Mouse (Mus musculus) heart, adult 11 months (tissue): ENCODE measurements at regions not wholly inside any gene's neighbourhood (a gene's known extent, or its start where the extent isn't known, plus 50 kb on each side); places are given as distances from the start of the nearest gene placed in this dataset.

ENCODE experiments used
- DNase-seq: peaks from one replicate; pipeline ENCODE4 v3.0.0; 2022

DNA sequence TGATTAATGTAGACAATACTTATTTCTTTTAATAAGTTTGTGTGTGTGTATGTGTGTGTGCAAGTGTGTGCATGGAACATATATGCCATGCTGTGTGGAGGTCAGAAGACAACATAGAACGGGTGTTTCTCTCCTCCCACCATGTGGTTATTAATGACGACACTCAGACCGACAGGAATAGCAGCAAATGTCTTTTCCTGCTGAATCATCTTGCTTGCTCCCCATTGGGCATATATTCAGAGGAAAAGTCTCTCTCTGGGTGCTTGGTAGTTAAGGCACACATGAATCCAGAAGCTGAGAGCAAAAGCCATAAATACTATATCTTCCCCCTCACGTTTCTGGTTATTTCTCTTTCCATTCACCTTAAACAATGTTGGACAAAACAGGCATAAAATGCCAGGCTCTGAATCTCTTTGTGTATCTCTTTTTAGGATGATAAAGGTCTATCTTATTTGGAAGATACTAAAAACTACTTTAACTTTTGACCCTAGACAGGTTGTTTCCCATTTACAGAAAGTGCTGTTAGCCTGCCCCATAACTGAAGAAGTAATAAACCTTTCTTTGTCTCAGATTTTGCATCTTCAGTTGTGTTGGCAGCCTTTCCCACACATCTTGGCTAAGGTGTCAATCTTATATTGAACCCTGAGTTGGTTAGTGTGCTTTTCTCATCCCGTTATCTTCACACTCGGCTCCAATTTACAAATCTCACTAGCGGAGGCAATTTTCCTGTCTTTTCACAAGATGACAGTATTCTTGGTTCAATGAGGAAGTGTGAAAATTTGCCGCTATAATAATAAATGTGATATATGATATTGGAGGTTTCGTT is 337.9 kb downstream of the Pdha2 start:
- peak; percentile 12 for DNase-seq

DNA sequence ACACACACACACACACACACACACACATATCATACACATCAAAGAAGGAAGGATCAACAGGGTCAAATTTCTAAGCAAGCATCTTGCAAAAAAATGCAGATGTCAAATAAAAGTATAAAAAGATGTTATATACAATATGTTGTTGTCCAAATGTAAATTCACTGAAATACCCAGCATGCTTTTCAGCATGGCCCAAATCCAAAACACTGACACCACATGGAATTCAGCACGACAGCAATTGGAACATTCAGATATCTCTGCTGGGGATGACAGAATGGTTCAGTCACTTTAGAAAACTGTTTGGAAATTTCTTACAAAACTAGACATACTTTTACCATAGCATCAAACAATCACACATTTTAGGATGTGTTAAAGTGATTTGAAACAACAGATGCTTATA is 339.6 kb downstream of the Pdha2 start:
- peak; percentile 31 for DNase-seq

DNA sequence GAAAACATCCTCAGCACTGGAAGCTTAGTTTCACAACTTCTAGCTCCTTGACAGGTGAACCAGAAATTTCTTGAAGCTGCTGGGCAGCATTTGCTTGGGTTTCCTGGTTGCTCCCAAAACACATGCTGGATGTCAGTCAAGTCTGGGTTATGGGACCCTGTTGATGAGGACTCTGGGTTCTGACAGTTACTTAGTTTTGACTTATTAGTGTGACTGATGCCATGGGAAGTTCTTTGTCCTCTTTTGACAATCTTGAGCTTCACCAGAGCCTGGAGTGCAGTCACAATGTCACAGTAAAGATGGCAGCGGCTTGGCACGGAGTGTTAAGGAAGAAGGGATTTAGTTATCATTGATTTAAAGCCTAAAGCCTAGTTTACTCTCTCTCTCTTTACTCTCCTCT is 340.9 kb downstream of the Pdha2 start:
- peak; percentile 58 for DNase-seq

DNA sequence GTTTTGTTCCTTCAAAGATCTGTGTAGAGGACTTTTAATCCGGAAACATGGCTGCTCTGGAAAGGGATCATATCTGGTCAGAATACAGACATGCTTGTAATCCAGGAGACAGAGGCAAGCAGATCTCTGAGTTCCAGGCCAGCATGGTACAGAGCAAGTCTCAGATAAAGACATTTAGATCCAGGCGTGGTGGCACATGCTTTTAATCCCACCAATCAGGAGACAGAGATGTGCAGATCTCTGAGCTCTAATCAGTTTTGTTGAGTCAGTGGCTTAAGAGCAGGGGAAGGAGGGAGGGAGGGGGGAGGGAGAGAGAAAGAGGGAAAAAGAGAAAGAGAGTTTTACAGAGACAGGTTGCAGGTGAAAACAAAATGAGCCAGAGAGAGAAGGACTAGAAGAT is 372.0 kb downstream of the Pdha2 start:
- no peak for DNase-seq

DNA sequence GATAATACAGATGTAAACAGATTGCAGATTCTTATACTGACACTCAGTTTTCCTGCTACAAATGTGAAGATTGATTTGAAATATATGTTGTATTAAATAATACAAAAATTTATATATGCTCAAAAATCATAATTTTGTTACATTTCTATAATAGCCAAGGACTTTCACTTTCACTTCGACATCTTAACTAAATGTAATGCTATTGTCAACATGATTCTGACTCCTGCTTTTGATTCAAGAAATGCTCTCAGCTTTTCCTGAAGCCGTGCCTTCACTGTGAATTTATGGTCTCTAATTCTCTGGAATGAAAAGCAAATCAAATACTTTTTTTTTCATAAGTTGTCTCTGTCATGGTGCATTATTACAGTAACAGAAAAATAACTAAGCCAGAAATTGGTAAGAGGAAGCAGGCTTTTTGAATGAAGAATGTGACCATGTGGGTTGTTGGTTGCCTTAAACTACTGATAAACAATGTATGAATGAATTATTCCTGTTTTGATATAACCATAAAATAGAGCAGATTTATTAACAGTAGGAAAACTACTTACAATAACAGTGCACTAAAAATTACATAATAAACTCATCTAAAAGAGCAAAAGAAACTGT is 374.1 kb downstream of the Pdha2 start:
- no peak for DNase-seq

DNA sequence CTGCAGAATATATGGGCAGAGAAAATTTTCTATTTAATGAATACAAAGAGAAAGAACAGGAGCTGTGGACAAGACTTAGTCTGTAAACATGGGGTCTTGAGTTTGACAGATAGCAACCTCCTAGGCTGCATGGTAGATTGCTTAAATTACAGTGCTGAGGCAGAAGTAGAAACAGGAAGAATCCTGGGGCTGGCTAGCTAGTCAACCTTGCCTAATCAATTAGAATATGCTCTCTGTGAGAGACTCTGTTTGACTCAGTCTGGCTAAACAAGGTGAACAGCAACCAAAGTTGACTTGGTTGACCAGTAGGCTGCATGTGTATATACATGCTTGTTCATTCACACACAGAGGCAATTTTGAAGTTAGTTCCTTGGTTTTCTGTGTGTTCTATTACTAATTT is 390.9 kb downstream of the Pdha2 start:
- no peak for DNase-seq

DNA sequence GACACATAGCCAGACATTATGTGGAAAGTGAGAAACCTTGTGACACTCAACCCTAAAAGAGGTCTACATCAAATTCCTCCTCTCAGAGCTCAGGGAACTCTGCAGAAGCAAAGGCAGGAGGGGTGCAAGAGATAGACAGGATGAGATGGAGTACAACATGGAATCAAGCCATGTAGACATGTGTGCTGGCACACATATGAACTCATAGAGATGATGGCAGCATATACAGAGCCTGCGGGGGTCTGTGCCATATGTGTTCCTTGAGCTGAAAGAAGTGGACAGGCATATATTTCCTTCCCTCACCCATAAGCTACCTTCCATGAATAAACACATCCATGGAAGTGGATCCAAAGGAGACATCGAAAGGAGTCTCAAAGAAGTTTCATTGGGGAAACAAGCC is 406.6 kb downstream of the Pdha2 start:
- DNase-seq = no peak

DNA sequence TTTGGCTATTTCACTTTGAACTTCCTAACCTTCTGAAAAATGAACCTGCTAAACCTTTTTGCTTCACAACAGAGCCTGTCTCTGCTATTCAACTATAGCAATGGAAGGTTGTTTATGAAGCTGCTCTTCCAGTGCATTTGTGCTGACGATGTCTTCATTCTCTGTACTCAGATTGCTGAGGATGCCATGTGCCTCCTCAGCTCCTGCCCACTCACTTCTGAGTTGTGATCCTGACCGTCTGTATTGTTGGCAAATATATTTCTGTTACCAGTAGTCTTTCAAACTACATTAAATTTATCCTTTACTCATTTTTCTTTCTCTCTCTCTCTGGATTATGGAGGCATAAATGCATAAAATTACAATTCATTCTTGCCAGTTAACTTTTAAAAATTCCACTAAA is 419.2 kb downstream of the Pdha2 start:
- no peak for DNase-seq

DNA sequence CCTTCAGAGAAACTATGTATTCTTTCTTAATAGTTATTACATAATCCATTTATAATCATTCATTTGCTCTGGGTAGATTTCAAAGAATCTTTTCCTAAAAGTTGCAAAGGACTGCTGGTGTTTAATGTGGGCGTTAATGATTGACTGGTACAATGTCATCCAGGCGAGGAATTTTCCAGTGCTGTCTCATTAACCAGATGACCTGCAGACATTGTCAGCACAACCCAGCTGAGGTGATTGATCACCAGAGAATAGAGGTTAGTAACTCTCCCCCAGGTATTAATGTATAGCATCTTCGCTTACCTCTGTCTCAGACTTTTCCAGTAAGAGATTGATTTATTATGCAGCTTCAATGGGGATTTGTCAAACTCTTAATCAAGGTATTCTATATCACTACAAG is 426.5 kb downstream of the Pdha2 start:
- no peak for DNase-seq

DNA sequence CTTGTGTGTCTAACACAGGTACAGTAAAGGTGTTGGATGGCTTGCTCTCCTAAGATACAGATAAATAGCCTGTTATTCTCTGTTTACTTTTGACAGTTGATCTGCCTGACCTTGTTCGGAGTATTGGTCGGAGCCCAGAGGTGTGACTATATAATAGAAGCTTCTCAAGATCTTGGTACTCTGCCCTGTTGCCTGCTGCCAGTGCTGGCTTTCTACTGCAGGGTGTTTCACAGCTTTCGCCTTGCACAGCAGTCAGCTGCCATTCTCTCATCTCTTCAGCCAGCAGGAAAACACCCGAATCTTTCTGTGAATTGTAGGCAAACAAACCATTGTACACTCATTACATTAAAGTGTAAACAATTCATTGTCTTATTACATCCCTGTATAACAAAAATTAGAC is 452.1 kb downstream of the Pdha2 start:
- no peak for DNase-seq

DNA sequence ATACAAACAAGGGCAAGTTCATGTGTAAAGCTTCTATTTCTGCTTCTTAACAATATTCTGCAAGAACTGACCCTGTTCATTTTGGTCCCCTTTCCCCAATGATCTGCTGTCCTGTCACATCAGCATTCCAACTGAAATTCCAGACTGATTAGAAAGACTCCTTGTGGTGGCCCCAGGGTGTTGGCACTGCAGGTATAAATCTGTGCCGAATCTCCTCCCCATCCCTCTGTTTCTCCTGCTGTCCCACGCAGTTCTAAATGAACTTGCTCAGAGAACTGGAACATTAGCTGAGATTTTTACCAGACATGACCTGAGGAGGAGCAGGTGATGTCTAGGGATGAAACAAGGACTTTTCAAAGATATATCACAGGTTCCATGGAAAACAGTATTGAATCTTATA is 467.7 kb downstream of the Pdha2 start:
- DNase-seq = peak; percentile 64

DNA sequence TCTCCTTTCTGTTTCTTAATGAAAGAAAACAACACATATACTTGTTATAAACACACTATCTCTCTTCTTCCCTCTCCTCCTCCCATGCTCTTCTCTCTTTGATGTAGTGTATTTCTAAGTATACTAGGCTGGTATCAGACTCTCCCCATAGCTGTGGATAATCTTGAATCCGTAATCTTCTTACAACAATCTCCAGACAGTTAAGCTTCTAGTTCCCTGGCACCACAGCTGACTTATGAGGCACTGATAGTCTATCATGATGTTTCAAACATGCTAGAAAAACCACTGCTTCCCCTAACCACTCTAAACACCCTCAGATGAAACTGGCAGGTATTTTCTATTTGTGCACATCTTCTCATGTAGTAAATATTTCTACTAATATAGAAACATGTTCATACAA is 471.7 kb downstream of the Pdha2 start:
- DNase-seq = no peak

DNA sequence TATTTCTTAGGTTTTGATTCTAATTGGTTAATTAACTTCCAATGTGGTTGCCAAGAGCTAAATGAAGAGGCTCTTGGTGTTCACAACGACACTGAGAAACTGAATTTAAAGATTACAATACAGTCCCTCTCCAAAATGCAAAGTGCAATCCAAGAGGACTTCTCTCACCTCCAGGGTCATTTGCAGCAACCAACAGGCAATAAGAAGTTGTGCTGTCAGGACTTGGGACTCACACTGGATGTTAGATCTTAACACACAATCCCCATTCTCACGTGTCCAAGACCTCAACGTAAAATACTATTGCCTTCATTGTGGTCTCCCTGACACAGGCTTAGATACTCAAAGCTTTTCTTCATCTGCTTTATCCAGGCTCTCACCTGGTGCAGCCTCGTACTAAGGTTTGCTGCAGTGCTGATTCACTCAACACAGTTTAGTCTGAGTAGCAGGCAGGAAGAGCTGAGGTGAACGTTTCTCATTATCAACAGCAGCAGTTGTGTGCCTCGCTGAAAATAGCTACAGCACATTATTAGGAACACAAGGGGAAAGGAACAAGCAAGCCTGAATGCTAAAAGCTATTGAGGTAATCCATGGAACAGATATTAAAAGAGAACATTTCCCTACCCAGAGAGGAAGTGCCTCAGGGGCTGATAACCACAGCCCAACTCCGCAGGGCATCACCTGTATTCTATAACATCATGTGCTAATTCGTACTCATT is 473.3 kb downstream of the Pdha2 start:
- DNase-seq = peak; percentile 55

DNA sequence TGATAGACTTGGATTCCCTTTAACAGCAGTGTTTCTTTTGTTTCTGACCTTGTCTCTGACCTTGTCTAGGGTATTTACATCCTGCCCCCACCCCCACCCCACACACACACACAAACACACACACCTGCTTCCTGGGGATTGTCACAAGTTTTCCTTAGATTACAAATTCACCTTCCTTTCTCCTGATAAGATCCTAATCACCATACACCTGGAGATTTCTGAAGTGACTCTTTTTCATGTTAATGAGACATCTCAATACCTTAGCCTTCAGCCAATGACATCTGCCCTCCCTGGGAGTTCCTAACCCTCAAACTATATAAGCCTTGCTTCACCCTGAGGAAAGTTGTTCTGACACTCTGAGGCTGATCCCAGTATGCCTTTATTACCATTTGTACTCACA is 495.3 kb downstream of the Pdha2 start:
- DNase-seq = no peak

DNA sequence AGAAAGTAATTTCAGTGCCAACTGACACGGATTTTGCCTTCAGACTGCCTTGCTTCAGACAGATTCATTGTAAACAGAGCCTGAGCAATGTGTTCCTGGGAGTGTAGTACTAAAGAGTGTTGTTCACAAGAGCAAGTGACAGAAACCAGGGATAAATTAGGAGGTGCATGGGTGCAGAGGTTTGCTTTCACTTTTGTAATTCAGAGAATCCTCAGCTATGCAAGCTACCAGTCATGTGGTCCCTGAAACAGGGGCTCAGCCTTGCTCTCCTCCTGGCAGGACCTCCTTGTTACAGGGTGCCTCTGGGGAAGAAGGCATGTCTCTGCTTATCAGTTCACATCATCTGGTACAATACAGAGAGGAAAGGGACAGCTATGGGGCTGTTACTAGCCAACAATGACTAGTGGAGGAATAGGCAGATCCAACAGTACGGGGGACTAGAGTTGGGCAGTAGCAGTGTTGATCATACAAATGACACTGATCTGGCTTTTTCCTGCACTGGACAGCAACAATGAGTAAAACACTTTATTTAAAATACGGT is 504.5 kb downstream of the Pdha2 start:
- no peak for DNase-seq

DNA sequence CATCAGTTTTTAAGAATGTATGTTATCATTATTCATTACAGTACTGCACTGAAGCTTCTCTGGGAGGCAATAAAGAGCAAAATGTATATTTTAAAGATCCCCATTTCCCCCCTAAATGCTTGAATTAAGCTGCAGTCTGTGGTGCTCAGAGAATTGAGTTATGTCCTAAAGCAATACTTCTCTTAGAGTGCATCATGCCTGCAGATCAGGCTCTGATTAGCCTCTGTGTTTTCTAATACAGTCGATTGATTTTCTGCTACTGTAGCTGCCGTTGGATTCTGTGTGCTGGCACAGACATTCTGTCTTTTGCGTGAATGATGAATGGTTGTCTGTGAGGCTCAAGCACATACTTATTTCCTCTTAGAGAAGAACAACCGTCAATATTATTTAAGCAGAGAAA is 505.4 kb downstream of the Pdha2 start:
- DNase-seq = no peak

DNA sequence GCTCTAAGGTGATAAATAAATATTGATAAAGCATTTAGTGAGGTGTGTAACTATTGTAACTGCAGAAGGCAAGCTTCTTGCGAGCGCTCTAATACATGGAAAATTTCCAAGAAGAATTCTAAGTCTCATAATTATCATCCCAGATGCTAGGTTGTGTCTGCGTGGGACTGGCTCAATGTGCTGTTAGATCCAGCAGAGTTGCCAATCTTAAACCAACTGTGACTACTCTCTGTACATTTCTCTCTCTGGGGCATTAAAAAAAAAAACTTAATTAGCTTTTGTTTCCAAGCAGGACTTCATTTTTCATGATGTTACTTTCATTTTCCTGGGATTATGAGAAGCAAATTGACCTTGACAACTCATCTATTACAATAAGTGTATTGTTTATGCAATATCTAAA is 506.6 kb downstream of the Pdha2 start:
- no peak for DNase-seq

DNA sequence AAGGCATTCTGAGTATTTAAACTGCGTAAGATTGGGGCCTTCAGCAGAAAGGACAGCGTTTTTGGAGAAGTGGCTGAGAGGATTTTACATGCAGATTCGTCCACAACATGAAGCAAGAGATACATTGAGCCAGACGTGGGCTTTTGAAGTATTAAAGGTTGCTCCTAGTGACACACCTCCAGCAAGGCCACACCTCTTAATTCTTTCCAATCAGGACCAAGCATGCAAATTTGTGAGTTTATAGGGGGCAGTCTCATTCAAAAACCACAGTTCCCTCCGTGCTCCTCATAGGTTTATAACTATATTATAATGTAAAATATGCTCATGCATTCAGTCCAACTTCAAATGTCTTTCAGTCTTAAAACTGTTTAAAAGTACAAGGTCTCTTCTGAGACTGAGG is 509.2 kb downstream of the Pdha2 start:
- DNase-seq = no peak

DNA sequence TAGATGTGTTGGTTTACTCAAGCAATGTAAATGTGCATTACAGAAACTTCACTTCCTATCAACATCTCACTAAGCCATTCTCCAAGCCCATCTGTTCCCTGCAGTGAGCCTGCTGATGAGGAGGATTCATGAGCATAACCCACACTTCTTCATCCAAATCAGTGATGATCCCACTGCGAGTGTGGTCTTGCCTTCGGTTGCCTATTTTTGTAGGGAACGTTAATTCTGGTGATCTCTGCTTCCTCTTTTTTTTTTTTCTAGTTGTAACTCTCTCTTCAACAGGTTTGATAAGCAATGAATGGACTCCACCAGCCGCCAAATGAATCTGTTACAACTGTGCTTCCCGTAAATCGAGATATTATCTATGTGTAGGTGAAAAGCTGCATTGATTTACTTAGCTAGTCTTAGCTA is 509.9 kb downstream of the Pdha2 start:
- no peak for DNase-seq

DNA sequence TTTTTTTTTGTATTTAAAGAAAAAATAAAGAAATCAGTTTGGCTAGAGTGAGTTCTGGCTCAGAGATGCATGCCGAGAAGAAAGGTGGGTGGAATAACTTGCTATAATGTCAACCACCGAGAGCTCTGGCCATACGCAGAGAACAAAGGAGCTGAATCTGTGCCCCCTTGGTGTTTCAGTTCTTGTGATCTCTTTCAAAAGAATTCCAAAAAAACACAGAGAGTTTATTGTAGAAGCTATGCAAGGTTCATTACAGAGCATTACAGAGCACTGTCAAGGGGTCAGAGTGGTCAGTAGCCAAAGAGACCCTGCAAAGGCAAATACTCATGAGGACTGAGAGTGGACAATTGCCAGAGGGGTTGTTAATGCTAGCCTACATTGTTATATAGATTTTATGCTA is 514.9 kb downstream of the Pdha2 start:
- no peak for DNase-seq

DNA sequence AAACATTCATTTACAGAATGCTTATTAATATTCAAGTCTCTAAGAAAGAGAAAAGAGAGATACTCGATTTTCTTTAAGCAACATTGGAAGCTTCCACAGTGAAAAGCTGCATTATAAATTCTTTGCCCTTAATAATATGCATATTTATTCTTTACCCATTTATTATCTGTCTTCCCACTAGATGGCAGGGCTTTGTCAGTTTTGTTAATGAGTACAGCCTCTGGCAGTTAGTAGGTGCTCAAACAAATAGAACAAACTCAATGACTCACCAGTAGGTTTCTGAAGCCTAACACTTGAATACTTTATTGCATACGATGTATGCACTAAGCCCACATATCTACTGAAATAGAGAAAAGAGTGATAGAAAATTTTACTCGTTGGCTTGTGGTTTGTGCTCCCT is 529.4 kb downstream of the Pdha2 start:
- DNase-seq = no peak

DNA sequence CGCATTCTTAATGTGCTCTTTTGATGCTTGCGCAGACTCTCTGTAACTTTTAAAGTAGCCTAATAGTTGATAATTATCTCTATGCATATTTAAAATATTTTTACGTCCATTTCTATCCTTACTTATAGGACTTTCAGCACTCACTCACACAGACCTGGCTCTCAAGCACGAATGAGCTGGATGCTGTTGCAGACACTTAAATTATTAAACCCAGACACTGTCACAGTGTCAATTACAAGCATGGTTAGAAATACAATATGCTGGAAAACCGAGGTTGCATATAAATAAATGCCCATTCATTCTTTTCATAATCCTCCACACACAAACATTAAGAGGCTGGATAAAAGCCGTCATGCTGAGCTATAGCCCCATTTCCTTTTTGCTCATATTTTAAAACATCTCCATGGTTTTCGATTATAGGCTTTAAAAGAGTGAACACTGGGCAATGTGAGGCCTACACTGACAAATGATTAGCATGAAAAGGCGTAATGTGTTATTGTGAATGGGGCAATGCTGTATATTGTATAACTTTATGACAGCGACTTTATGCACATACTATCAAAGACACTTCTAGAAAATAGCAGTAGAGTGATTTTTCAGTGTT is 566.3 kb downstream of the Pdha2 start:
- DNase-seq = no peak

DNA sequence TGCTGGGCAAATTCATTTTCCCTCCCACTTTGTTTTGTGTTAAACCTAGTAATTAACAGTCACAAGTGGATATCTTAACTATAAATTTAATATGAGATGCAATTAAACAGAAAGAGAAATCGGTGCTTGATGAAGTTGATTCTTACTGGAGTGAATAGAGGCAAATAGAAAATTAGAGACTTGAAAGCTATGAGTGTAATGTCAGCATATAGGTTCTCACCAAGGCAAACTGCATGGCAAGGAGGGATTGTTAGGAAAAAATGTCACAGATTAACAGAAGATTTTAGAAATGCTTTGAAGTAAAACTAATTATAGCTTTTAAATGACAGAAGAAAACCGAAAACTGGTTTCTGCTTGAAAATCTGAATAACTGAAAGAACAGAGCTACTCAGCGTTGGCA is 592.3 kb downstream of the Pdha2 start:
- DNase-seq = no peak
